Mouse (Mus musculus): ENCODE measurements around the gene Sgsh.
A peak's percentile ranks its signal among the peaks of the same experiment; 100 is the strongest.

- TF ChIP-seq CTCF (IDR thresholded peaks at IDR 0.05), result no peak
- TF ChIP-seq EP300 (IDR thresholded peaks at IDR 0.05), result peak; percentile 71
These were observed 55.7 kb downstream of the Sgsh start, which contains the start of gene Eif4a3 for GRCm38 (mm10) chr11:119299391-119300245.

All from lung, postnatal 0 days (tissue).